Mouse (Mus musculus): ENCODE measurements around the gene Naaladl2.
A peak's percentile ranks its signal among the peaks of the same experiment; 100 is the strongest.

Gene Naaladl2

DNA sequence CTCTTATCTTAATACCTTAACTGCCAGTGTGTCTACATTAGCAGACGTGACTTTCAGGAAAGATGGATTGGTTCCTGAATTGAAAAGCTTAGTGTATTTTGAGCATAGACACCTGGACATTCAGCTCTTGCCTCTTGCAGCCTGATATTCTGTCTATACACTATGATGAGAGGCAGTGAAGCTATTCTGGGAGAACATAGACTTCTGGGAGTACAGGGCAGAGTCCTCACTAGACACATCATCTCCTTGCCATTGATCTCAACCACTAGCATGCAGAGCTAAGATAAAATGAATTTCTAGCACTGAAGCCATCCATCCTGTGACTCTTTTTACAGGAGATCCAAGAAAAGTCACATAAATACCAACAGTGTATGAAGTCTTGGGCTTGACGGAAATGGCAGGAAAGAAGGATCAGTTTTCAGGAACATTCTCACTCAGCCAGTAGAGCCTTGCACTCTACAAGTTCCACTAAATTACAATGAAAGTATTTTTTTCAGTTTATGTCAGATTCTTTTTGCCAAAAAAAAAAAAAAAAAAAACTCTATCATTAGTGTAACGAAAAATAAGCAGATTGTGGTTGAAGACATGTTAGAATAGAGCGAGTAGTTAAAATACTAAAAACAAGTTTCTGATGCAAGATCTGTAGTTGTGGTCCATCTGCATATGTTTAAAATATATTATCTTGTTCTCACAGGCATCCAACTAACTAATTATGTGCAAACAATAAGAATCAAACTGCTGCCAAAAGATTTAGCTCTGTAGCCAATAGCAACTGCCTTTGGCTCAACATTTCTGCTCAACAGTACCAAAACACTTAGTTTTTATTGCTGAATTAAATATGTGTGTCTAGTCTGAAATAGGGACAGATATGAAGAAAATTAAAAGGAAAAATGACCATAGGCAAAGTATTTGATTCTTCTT is 1171.1 kb downstream of the Naaladl2 start:
- peak; percentile 35 for DNase-seq (ENCODE audit: low read depth, low spot score)

DNA sequence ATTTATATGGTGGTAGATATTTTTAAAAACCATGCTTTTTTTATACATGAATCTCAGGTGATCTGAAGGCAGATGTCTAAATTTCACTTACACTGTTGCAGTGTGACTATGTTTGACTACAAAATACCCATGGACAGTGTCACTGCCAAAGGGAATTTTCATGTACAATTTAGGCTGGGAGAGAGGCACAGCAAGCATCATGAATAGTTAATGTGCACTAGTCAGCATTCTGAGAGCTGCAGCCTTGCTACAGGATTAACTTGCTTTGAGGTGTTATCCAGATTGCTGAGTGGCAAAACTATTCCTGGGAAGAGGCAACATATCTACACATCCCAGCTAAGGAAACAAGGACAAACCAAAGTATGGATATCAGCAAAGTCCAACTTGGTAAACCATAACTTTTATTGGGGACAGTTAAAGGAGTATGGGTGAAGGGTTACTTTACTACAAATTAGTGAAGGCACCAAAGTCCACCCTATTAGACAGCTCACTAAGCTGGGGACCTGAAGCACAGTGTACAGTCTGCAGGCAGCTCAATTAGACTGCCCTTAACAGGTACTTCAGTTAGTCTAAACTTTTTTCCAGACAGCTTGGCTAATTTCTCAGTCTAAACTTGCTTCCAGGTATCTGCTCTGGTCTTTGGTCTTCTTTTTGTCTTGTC is 1181.0 kb downstream of the Naaladl2 start:
- DNase-seq (ENCODE audit: low read depth, low spot score) = no peak

DNA sequence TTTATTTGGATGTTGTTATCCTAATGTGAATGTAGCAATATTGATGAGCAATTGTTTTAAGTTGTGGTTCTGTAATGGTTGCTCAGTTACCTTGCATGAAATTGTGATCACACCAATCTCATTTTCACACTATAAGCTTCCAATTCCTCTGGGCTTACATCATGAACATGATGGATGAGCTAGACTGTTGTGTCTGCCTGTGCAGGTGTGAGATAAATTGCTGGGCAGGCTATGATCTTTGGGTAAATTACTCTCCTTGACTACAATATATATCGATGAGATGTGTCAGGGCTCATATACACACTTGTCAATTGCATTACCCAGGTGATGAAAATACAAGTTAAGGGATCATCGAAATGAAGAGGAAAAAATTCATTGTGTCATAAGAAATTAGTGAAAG is 1197.9 kb downstream of the Naaladl2 start:
- no peak for DNase-seq (ENCODE audit: low read depth, low spot score)

DNA sequence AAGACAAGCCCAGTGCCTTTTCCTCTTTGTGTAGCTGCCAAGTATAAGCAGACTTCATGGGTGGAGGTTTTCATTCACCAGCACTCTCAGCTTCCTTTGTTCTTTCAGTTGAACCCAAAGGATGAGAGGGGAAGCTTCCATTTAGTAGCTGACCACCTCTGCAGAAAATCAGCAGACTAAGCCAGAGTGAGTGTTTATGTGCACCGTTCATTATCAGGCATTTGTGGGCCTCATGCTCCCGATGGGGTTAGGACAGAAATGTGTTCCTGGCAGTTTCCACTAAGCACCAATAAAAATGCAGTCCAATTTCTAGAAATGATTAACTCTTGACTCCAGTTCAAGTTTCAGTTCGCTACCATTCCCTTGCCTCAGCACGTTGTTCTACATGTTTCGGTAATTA is 1206.8 kb downstream of the Naaladl2 start:
- DNase-seq (ENCODE audit: low read depth, low spot score) = no peak

DNA sequence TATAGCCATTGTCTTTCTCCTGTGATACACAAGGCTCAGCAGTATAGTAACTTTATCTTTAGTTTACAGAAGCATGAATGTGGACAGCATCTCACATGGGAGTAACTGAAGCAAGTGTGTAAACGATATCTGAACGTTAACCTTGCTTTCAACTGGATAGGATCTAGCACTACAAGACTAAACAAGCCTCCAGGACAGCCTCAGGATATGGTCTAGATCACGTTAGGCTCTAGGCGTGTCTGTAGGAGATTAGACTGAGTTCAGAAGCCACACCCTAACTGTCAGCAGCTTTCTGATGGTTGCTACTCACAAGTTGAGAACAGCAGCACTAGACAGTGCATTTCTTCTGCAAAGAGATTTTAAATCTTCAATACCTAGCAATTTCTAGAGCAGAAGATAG is 1216.0 kb downstream of the Naaladl2 start:
- no peak for DNase-seq (ENCODE audit: low read depth, low spot score)

DNA sequence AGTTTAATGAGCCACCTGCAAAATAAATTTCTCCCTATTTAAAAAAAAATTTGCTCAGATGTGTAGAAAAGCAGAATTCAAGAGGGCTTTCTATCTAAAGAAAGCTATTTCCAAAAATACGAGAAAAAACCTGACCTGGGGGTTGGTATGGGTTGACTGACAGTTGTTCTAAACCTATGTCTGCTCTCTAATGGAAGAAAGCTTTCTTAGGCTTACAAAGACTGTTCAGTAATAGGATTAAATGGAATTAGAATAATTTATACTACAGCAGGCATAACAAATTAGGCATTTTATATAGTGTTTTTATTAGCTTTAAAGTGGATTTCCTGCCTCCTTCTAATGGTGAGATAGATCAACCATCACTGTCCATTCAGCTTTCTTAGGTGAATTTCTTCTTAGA is 1236.4 kb downstream of the Naaladl2 start:
- DNase-seq (ENCODE audit: low read depth, low spot score) = no peak

DNA sequence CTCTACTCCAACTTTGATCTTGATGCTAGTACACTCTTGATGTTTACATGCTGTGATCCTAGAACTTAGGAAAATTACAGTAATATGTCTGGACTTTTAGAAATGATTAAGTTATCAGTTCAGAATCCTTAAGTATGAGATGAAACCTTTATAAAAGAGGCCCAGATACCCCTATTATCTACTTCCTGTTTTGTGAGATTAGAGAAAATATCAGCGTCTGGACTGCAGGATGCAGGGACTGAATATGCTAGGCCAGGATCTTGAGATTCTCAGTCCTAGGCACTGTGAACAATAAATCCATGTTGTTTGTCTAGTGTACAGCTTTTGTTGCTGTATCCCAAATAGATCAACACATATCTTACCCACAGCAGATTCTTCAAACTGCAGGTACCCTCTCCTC is 1278.4 kb downstream of the Naaladl2 start:
- DNase-seq (ENCODE audit: low read depth, low spot score) = no peak

DNA sequence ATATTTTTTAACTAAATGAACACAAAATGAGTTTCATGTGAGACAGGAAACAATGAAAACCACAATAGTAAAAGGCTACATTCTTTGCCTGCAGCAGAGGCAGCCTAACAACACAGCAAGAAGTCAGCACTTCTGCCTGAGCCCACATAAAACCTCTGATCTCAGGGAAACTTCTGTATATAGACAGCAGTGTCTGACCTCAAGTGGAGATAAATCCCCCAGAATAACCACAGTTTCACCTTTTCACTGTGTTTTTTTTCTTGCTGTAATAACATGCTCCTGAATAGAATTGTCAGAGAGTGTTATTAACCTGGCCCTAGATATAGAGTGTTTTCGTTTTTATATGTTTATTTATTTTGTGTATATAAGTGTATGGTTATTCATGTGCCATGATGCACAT is 1286.8 kb downstream of the Naaladl2 start:
- no peak for DNase-seq (ENCODE audit: low read depth, low spot score)

DNA sequence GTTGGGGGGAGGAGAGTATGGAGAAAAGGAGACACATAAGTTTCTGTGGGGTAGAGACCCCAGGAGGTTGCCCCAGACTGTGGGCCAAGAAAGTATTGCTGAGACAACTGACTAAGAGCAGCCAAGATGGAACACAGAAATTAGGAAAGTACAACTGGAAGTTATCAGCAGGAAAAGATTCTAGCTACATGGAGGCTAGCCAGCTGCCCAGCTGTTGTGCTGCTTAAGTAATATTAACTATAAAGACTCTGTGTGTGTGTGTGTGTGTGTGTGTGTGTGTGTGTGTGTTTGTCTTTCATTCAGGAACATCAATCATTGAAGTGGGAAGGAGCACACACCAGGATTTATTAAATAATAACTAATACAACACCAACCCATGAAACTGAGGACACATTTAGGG is 1326.5 kb downstream of the Naaladl2 start:
- DNase-seq (ENCODE audit: low read depth, low spot score) = no peak

DNA sequence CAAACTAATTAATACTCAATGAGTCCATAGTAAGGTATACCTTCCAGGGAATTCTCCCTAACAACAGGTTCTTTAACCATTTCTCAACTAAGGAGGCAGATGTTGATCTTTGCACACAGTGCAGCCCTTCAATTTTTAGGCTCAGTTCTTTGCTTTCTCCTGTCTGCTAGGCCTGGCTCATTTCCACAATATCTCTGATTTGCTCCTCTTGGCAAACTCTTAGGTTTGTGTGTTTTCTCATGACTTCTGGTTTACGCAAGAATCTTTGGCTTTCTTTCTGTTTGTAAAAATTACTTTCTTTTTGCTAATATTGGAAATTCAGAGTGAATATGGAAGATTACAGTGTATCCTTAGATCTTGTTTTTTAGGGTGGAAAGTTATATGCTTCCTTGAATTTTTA is 1385.3 kb downstream of the Naaladl2 start:
- no peak for DNase-seq (ENCODE audit: low read depth, low spot score)
